Mouse (Mus musculus) heart, adult 2 months (tissue): ENCODE measurements around the gene Adgrv1.

Experiments used
- CTCF ChIP-seq: fragments of 200-600 bp; IDR thresholded peaks from 2 replicates; pipeline ENCODE4 v1.8.1; 2022; ENCODE audit warnings: antibody characterized with exemption, mild to moderate bottlenecking, moderate library complexity
- EP300 ChIP-seq: fragments of 200-500 bp; IDR thresholded peaks from 2 replicates; pipeline ENCODE4 v1.6.1; 2011; ENCODE audit warnings: low read depth, low read length, control low read depth; ENCODE audit not compliant: insufficient read depth
- POLR2A ChIP-seq: fragments of 200-500 bp; IDR thresholded peaks from 2 replicates; pipeline ENCODE4 v1.6.1; 2011; ENCODE audit warnings: mild to moderate bottlenecking, low read depth, low read length, control low read depth; ENCODE audit not compliant: insufficient read depth

- TF ChIP-seq EP300 (no peak), CTCF (no peak), POLR2A (no peak)
Observed at GRCm38 (mm10) chr13:81675333-81675732, 42.4 kb upstream of the Adgrv1 start.
